ENCODE assay signal across 8 mouse cellular contexts in the genomic region with DNA sequence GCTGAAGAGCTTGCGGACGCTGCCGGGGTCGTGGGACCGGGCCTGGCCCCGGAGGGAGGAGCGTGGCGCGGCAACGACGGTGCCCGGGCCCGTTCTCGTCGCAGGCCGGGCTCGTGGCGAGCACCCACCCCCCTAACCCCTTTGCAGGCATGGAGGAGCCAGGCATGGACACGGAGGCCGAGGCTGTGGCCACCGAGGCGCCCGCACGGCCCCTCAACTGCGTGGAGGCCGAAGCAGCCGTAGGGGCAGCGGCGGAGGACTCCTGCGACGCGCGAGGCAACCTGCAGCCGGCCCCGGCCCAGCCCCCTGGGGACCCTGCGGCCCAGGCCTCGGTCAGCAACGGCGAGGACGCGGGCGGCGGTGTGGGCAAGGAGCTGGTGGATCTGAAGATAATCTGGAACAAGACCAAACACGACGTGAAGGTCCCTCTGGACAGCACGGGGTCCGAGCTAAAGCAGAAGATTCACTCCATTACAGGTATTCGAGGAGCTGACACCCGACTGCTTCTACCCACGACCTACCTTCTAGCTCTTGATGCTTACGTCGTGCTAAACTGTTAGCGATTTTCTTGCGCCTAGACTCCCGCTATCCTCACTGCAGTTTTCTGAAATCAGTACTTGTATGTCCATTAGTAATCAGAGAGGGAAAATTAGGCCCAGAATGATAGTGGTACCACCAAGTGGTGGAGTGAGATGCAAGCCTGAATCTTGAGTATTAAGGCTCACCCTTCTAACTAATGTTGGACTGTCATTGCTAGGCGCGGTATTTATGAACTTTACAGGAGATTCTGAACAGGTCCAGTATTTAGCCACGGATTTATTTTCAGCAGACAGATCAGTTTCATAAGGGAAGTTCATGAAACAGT. TPM values are rescaled to one million over a fixed set of nuclear protein-coding genes. Genes with fewer than 3 reads are reported as not detected.
A peak's percentile ranks its signal among the peaks of the same experiment; 100 is the strongest.
DNase-seq lines count a peak whose midpoint lies in the region; ATAC-seq lines count a peak whose summit lies in the region.

No protein-coding gene starts in this region.

- peak overlapping the region; percentile 91 for H3K9ac ChIP-seq in embryonic facial prominence, embryonic 12.5 days

- peak overlapping the region; percentile 73 for H3K4me2 ChIP-seq in embryonic facial prominence, embryonic 12.5 days (replicated peaks)

- no peak for ATAC-seq in megakaryocyte, adult 5-6 weeks (ENCODE audit: poor library complexity, severe bottlenecking)
- peak; percentile 31 for ATAC-seq in embryonic facial prominence, embryonic 12.5 days (ENCODE audit: insufficient number of reproducible peaks, insufficient read depth, low FRiP score, low TSS enrichment)

- peak overlapping the region; percentile 85 for H3K27ac ChIP-seq in embryonic facial prominence, embryonic 12.5 days
- peak overlapping the region; percentile 31; the same call in 1 of the 2 replicates for H3K27ac ChIP-seq in macrophage

- WGBS in embryonic facial prominence, embryonic 12.5 days = 1% methylated on average over 58 of the region's 58 CpGs
- WGBS in macrophage (ENCODE audit: missing documents) = 1% methylated on average over 55 of the region's 58 CpGs

- no peaks in the 10 kb centered on the region for H3K9me3 ChIP-seq in megakaryocyte, embryonic 14.5 days
- H3K9me3 ChIP-seq in embryonic facial prominence, embryonic 12.5 days = no peaks in the 10 kb centered on the region

- no peaks in the 10 kb centered on the region for H3K27me3 ChIP-seq in megakaryocyte, embryonic 14.5 days (replicated peaks)
- H3K27me3 ChIP-seq in embryonic facial prominence, embryonic 12.5 days = no peaks in the 10 kb centered on the region

- peak overlapping the region; percentile 99 for H3K4me3 ChIP-seq in megakaryocyte, embryonic 14.5 days (replicated peaks)
- H3K4me3 ChIP-seq in embryonic facial prominence, embryonic 12.5 days = peak overlapping the region; percentile 86
- peak overlapping the region; percentile 60 for H3K4me3 ChIP-seq in macrophage (ENCODE audit: inconsistent target)

- H3K36me3 ChIP-seq in megakaryocyte, embryonic 14.5 days (replicated peaks; ENCODE audit: low read length) = peaks cover 46% of the 10 kb centered on the region
- H3K36me3 ChIP-seq in embryonic facial prominence, embryonic 12.5 days = peaks cover 31% of the 10 kb centered on the region
- peaks cover 11% of the 10 kb centered on the region for H3K36me3 ChIP-seq in macrophage (ENCODE audit: inconsistent target)

- H3K79me2 ChIP-seq in macrophage (ENCODE audit: inconsistent target) = peaks cover 46% of the 10 kb centered on the region

- peak; percentile 50 for DNase-seq in adrenal gland, postnatal 10 days
- DNase-seq in adrenal gland, adult (ENCODE audit: inconsistent age in 2 of 2, low spot score in 1 of 2) = no peak
- peak; percentile 47 for DNase-seq in induced T-regulatory cell, adult 2 months (ENCODE audit: low read depth)
- DNase-seq in natural killer cell, adult 2 months (ENCODE audit: low spot score in 2 of 2) = no peak

- H3K4me1 ChIP-seq in megakaryocyte, embryonic 14.5 days = peaks cover 71% of the 10 kb centered on the region
- H3K4me1 ChIP-seq in embryonic facial prominence, embryonic 12.5 days = peaks cover 19% of the 10 kb centered on the region

RNA-seq across cellular contexts. Expression of gene Ears2, which starts 0.7 kb away (rescaled TPM):
- total RNA-seq in adrenal gland, postnatal 10 days (2021) = 10 to 100 TPM; 19.3 to 21.7 TPM
- polyA plus RNA-seq in megakaryocyte, embryonic 14.5 days (2012; ENCODE audit: insufficient read depth, low replicate concordance) = 3.1 and 8.1 TPM in 2 replicates
- total RNA-seq in megakaryocyte, adult 5-6 weeks (2015) = 1.0 and 1.5 TPM in 2 replicates
- 0.98 and 1.3 TPM in 2 replicates for total RNA-seq in megakaryocyte, adult 5-6 weeks (2017)
- 16.6 and 17.9 TPM in 2 replicates for polyA plus RNA-seq in embryonic facial prominence, embryonic 12.5 days (2016; fragmentation: Nextera tagmentation; extraction: Ambion mirVana)
- 10 to 100 TPM in 1 of 26 experiments, 1 to 10 TPM in 23, under 1 TPM in 2; 0.74 to 12.3 (median 5.6) TPM for total RNA-seq in macrophage (2018; cell fraction: chromatin; rRNA removed)
- 1 to 10 TPM in 25 of 26 experiments, under 1 TPM in 1; 0.81 to 4.1 (median 2.7) TPM for total RNA-seq in macrophage (2018; cell fraction: cytosol; rRNA removed)
- 10 to 100 TPM in 1 of 26 experiments, 1 to 10 TPM in 23, under 1 TPM in 2; 0.82 to 11.9 (median 4.6) TPM for total RNA-seq in macrophage (2018; cell fraction: nucleus; rRNA removed)
- 1.7 to 6.3 TPM (median 2.3 TPM) in 3 replicates for polyA plus RNA-seq in macrophage (2018)

RNA-seq across cellular contexts. Expression of gene Ubfd1, which starts 0.8 kb away (rescaled TPM):
- 10 to 100 TPM; 41.5 to 43.0 TPM for total RNA-seq in adrenal gland, postnatal 10 days (2021)
- polyA plus RNA-seq in megakaryocyte, embryonic 14.5 days (2012; ENCODE audit: insufficient read depth, low replicate concordance) = 2.8 and 20.2 TPM in 2 replicates
- total RNA-seq in megakaryocyte, adult 5-6 weeks (2015) = 14.3 and 16.3 TPM in 2 replicates
- total RNA-seq in megakaryocyte, adult 5-6 weeks (2017) = 14.4 and 15.0 TPM in 2 replicates
- polyA plus RNA-seq in embryonic facial prominence, embryonic 12.5 days (2016; fragmentation: Nextera tagmentation; extraction: Ambion mirVana) = 103 and 105 TPM in 2 replicates
- 10 to 100 TPM in 23 of 26 experiments, 1 to 10 TPM in 3; 7.2 to 94.8 (median 32.1) TPM for total RNA-seq in macrophage (2018; cell fraction: chromatin; rRNA removed)
- 10 to 100 TPM; 14.5 to 37.8 (median 27.5) TPM for total RNA-seq in macrophage (2018; cell fraction: cytosol; rRNA removed)
- total RNA-seq in macrophage (2018; cell fraction: nucleus; rRNA removed) = 10 to 100 TPM; 12.1 to 79.2 (median 27.6) TPM
- polyA plus RNA-seq in macrophage (2018) = 22.6 to 24.5 TPM (median 23.1 TPM) in 3 replicates

RNA-seq across cellular contexts. Expression of gene Ndufab1, which starts 33.9 kb away (rescaled TPM):
- 1,000 to 10,000 TPM in 1 of 2 experiments, 100 to 1,000 TPM in 1; 951 to 1,021 TPM for total RNA-seq in adrenal gland, postnatal 10 days (2021)
- polyA plus RNA-seq in megakaryocyte, embryonic 14.5 days (2012; ENCODE audit: insufficient read depth, low replicate concordance) = 847 and 2,571 TPM in 2 replicates
- total RNA-seq in megakaryocyte, adult 5-6 weeks (2015) = 128 and 133 TPM in 2 replicates
- 36.2 and 69.0 TPM in 2 replicates for total RNA-seq in megakaryocyte, adult 5-6 weeks (2017)
- 633 and 655 TPM in 2 replicates for polyA plus RNA-seq in embryonic facial prominence, embryonic 12.5 days (2016; fragmentation: Nextera tagmentation; extraction: Ambion mirVana)
- 100 to 1,000 TPM in 7 of 26 experiments, 10 to 100 TPM in 19; 24.7 to 173 (median 70.1) TPM for total RNA-seq in macrophage (2018; cell fraction: chromatin; rRNA removed)
- 100 to 1,000 TPM in 5 of 26 experiments, 10 to 100 TPM in 21; 66.6 to 149 (median 89.2) TPM for total RNA-seq in macrophage (2018; cell fraction: cytosol; rRNA removed)
- total RNA-seq in macrophage (2018; cell fraction: nucleus; rRNA removed) = 100 to 1,000 TPM in 1 of 26 experiments, 10 to 100 TPM in 25; 20.9 to 109 (median 50.9) TPM
- 63.3 to 114 TPM (median 85.0 TPM) in 3 replicates for polyA plus RNA-seq in macrophage (2018)

RNA-seq across cellular contexts. Expression of gene Gga2, which starts 46.7 kb away (rescaled TPM):
- total RNA-seq in adrenal gland, postnatal 10 days (2021) = 10 to 100 TPM; 21.4 to 28.1 TPM
- 32.9 and 40.9 TPM in 2 replicates for polyA plus RNA-seq in megakaryocyte, embryonic 14.5 days (2012; ENCODE audit: insufficient read depth, low replicate concordance)
- total RNA-seq in megakaryocyte, adult 5-6 weeks (2015) = 3.9 and 5.2 TPM in 2 replicates
- total RNA-seq in megakaryocyte, adult 5-6 weeks (2017) = 3.4 and 5.1 TPM in 2 replicates
- 130 and 136 TPM in 2 replicates for polyA plus RNA-seq in embryonic facial prominence, embryonic 12.5 days (2016; fragmentation: Nextera tagmentation; extraction: Ambion mirVana)
- total RNA-seq in macrophage (2018; cell fraction: chromatin; rRNA removed) = 100 to 1,000 TPM in 1 of 26 experiments, 10 to 100 TPM in 25; 15.3 to 101 (median 33.9) TPM
- 10 to 100 TPM; 24.5 to 54.4 (median 34.4) TPM for total RNA-seq in macrophage (2018; cell fraction: cytosol; rRNA removed)
- 10 to 100 TPM; 18.7 to 72.0 (median 32.4) TPM for total RNA-seq in macrophage (2018; cell fraction: nucleus; rRNA removed)
- polyA plus RNA-seq in macrophage (2018) = 23.4 to 40.7 TPM (median 33.5 TPM) in 3 replicates

Comparison
In these comparisons a context has a peak if more than half of its experiments do, and no peak if none do; other contexts are left out.
1. DNase-seq: peak in adrenal gland, postnatal 10 days (single experiment) and induced T-regulatory cell, adult 2 months (single experiment); none in adrenal gland, adult (0 of 2) and natural killer cell, adult 2 months (0 of 2).
2. Peak in every context shown above with its lines, with median percentiles within 50 percentile points of each other: H3K4me3 ChIP-seq.